Comparison of ENCODE assay signal across 8 mouse cellular contexts in genomic region chr17:21517130-21517671, GRCm38 (mm10). TPM values are rescaled to one million over a fixed set of nuclear protein-coding genes. Genes with fewer than 3 reads are reported as not detected.
DNase-seq lines count a peak whose midpoint lies in the region; ATAC-seq and TF ChIP-seq lines count a peak whose summit lies in the region.

No protein-coding gene starts in this region.

- no peak for ATAC-seq in embryonic facial prominence, embryonic 12.5 days (ENCODE audit: insufficient number of reproducible peaks, insufficient read depth, low FRiP score, low TSS enrichment)
- peak; percentile 19; the same call in 1 of the 2 replicates for ATAC-seq in intestine, embryonic 16.5 days
- ATAC-seq in neural tube, embryonic 12.5 days (ENCODE audit: low FRiP score, low read depth) = peak; percentile 18; the same call in 1 of the 2 replicates
- no peak for ATAC-seq in CD4-positive, CD25-positive, alpha-beta regulatory T cell, adult 4 months

- WGBS in embryonic facial prominence, embryonic 12.5 days = 36% methylated on average over 4 of the region's 4 CpGs
- 29% methylated on average over 4 of the region's 4 CpGs for WGBS in intestine, embryonic 16.5 days
- WGBS in neural tube, embryonic 12.5 days = 47% methylated on average over 4 of the region's 4 CpGs

- H3K27ac ChIP-seq in layer of hippocampus, adult 2 months = peak overlapping the region; percentile 92
- H3K27ac ChIP-seq in embryonic facial prominence, embryonic 12.5 days = peak overlapping the region; percentile 93
- peak overlapping the region; percentile 92 for H3K27ac ChIP-seq in intestine, embryonic 16.5 days (ENCODE audit: low read length)
- H3K27ac ChIP-seq in neural tube, embryonic 12.5 days = no peak overlapping the region

- no peaks in the 10 kb centered on the region for H3K27me3 ChIP-seq in embryonic facial prominence, embryonic 12.5 days
- no peaks in the 10 kb centered on the region for H3K27me3 ChIP-seq in intestine, embryonic 16.5 days (replicated peaks; ENCODE audit: control insufficient read depth, insufficient read depth, low read length)
- no peaks in the 10 kb centered on the region for H3K27me3 ChIP-seq in neural tube, embryonic 12.5 days (replicated peaks)

- H3K36me3 ChIP-seq in embryonic facial prominence, embryonic 12.5 days = no peaks in the 10 kb centered on the region
- H3K36me3 ChIP-seq in intestine, embryonic 16.5 days (ENCODE audit: control insufficient read depth, insufficient read depth, low read length) = no peaks in the 10 kb centered on the region
- no peaks in the 10 kb centered on the region for H3K36me3 ChIP-seq in neural tube, embryonic 12.5 days

- peak overlapping the region; percentile 62; the same call in 1 of the 2 replicates for H3K9ac ChIP-seq in embryonic facial prominence, embryonic 12.5 days
- peak overlapping the region; percentile 75 for H3K9ac ChIP-seq in intestine, embryonic 16.5 days (ENCODE audit: low read depth, low read length)
- H3K9ac ChIP-seq in neural tube, embryonic 12.5 days = peak overlapping the region; percentile 57; the same call in 1 of the 2 replicates

- H3K4me2 ChIP-seq in embryonic facial prominence, embryonic 12.5 days (replicated peaks) = peak overlapping the region; percentile 76
- H3K4me2 ChIP-seq in intestine, embryonic 16.5 days (ENCODE audit: low read depth, low read length) = peak overlapping the region; percentile 64
- peak overlapping the region; percentile 80 for H3K4me2 ChIP-seq in neural tube, embryonic 12.5 days (replicated peaks)

- no peak for TF ChIP-seq CTCF in layer of hippocampus, adult 2 months (conservative IDR thresholded peaks at IDR 0.05)

- peak overlapping the region; percentile 70 for H3K4me3 ChIP-seq in layer of hippocampus, adult 2 months
- H3K4me3 ChIP-seq in embryonic facial prominence, embryonic 12.5 days = peak overlapping the region; percentile 46
- H3K4me3 ChIP-seq in intestine, embryonic 16.5 days (ENCODE audit: low read length) = peak overlapping the region; percentile 60
- peak overlapping the region; percentile 51 for H3K4me3 ChIP-seq in neural tube, embryonic 12.5 days

- H3K4me1 ChIP-seq in embryonic facial prominence, embryonic 12.5 days = no peaks in the 10 kb centered on the region
- peaks cover 4% of the 10 kb centered on the region; the same call in 1 of the 2 replicates for H3K4me1 ChIP-seq in intestine, embryonic 16.5 days (ENCODE audit: control insufficient read depth, insufficient read depth, low read length)
- H3K4me1 ChIP-seq in neural tube, embryonic 12.5 days = peaks cover 5% of the 10 kb centered on the region; the same call in 1 of the 2 replicates

- H3K9me3 ChIP-seq in embryonic facial prominence, embryonic 12.5 days = no peaks in the 10 kb centered on the region
- H3K9me3 ChIP-seq in intestine, embryonic 16.5 days (ENCODE audit: control insufficient read depth, low read length) = no peaks in the 10 kb centered on the region
- H3K9me3 ChIP-seq in neural tube, embryonic 12.5 days = no peaks in the 10 kb centered on the region

- DNase-seq in layer of hippocampus, adult 2 months (ENCODE audit: low spot score in 2 of 2) = no peak
- no peak for DNase-seq in layer of hippocampus, adult 9-11 months
- no peak for DNase-seq in urinary bladder, postnatal 25 days (ENCODE audit: low spot score)
- no peak for DNase-seq in kidney, adult 8-10 months

RNA-seq across cellular contexts. Expression of gene Zfp52, which starts 18.1 kb away (rescaled TPM):
- total RNA-seq in layer of hippocampus, adult 2 months (2021) = 1 to 10 TPM; 5.7 to 7.4 TPM
- polyA plus RNA-seq in embryonic facial prominence, embryonic 12.5 days (2016; fragmentation: Nextera tagmentation; extraction: Ambion mirVana) = 4.8 and 4.9 TPM in 2 replicates
- 3.1 and 3.4 TPM in 2 replicates for polyA plus RNA-seq in intestine, embryonic 16.5 days (2015; fragmentation: Nextera tagmentation; extraction: Ambion mirVana)
- 1.6 and 1.9 TPM in 2 replicates for polyA plus RNA-seq in neural tube, embryonic 12.5 days (2016; fragmentation: Nextera tagmentation; extraction: Ambion mirVana)
- polyA plus RNA-seq in CD4-positive, CD25-positive, alpha-beta regulatory T cell, adult 4 months (2017; shearing (Covaris generic)) = 10 to 100 TPM; 20.8 to 21.6 TPM

RNA-seq across cellular contexts. Expression of gene Zfp53, which starts 28.4 kb away (rescaled TPM):
- total RNA-seq in layer of hippocampus, adult 2 months (2021) = 1 to 10 TPM; 5.0 to 5.7 TPM
- 10.0 and 11.5 TPM in 2 replicates for polyA plus RNA-seq in embryonic facial prominence, embryonic 12.5 days (2016; fragmentation: Nextera tagmentation; extraction: Ambion mirVana)
- 11.2 and 12.1 TPM in 2 replicates for polyA plus RNA-seq in intestine, embryonic 16.5 days (2015; fragmentation: Nextera tagmentation; extraction: Ambion mirVana)
- 8.1 and 9.5 TPM in 2 replicates for polyA plus RNA-seq in neural tube, embryonic 12.5 days (2016; fragmentation: Nextera tagmentation; extraction: Ambion mirVana)
- polyA plus RNA-seq in CD4-positive, CD25-positive, alpha-beta regulatory T cell, adult 4 months (2017; shearing (Covaris generic)) = 10 to 100 TPM; 44.8 to 46.9 TPM

RNA-seq across cellular contexts. Expression of gene Zfp948, which starts 49.6 kb away (rescaled TPM):
- total RNA-seq in layer of hippocampus, adult 2 months (2021) = 10 to 100 TPM; 11.0 to 12.2 TPM
- 13.8 and 14.7 TPM in 2 replicates for polyA plus RNA-seq in embryonic facial prominence, embryonic 12.5 days (2016; fragmentation: Nextera tagmentation; extraction: Ambion mirVana)
- polyA plus RNA-seq in intestine, embryonic 16.5 days (2015; fragmentation: Nextera tagmentation; extraction: Ambion mirVana) = 17.7 and 18.2 TPM in 2 replicates
- 14.1 and 16.3 TPM in 2 replicates for polyA plus RNA-seq in neural tube, embryonic 12.5 days (2016; fragmentation: Nextera tagmentation; extraction: Ambion mirVana)
- 10 to 100 TPM; 13.0 to 14.0 TPM for polyA plus RNA-seq in CD4-positive, CD25-positive, alpha-beta regulatory T cell, adult 4 months (2017; shearing (Covaris generic))

Comparison
In these comparisons a context has a peak if more than half of its experiments do, and no peak if none do; other contexts are left out.
1. ATAC-seq: peak in intestine, embryonic 16.5 days (single experiment) and neural tube, embryonic 12.5 days (single experiment); none in embryonic facial prominence, embryonic 12.5 days (single experiment) and CD4-positive, CD25-positive, alpha-beta regulatory T cell, adult 4 months (single experiment).
2. Peak in every context shown above with its lines, with median percentiles within 50 percentile points of each other: H3K4me3 ChIP-seq, H3K4me2 ChIP-seq and H3K9ac ChIP-seq.